Mouse (Mus musculus) bone marrow, adult 2 months (tissue): ENCODE measurements at regions not wholly inside any gene's neighbourhood (a gene's known extent, or its start where the extent isn't known, plus 50 kb on each side); places are given as distances from the start of the nearest gene placed in this dataset.
"Not testable (repeated sequence)": the region's sequence is repeated elsewhere in the genome, so short reads cannot be mapped to it uniquely, and the experiment has no call there.

Source experiments
- H3K27ac ChIP-seq: fragments of 200-500 bp; 2 replicates; pipeline ENCODE4 v1.5.1; 2012; ENCODE audit warnings: low read depth, mild to moderate bottlenecking, control low read depth, inconsistent platforms, low read length; ENCODE audit not compliant: control insufficient read depth, poor library complexity, insufficient read depth
- H3K4me1 ChIP-seq: fragments of 200-500 bp; 2 replicates; pipeline ENCODE4 v1.6.1; 2011; ENCODE audit warnings: low read length; ENCODE audit not compliant: control insufficient read depth, insufficient read depth
- H3K4me3 ChIP-seq: fragments of 200-500 bp; replicated peaks from 2 replicates; pipeline ENCODE3; 2011; ENCODE audit warnings: mild to moderate bottlenecking, low read depth, low read length, control low read depth; ENCODE audit not compliant: control insufficient read depth
- CTCF ChIP-seq: fragments of 200-500 bp; IDR thresholded peaks from 2 replicates; pipeline ENCODE4 v1.5.1; 2011; ENCODE audit warnings: low read length, control low read depth; ENCODE audit not compliant: control insufficient read depth, insufficient read depth
- POLR2A ChIP-seq: fragments of 200-500 bp; IDR thresholded peaks from 2 replicates; pipeline ENCODE4 v1.6.1; 2011; ENCODE audit warnings: low read depth, mild to moderate bottlenecking, control low read depth, low read length, borderline replicate concordance; ENCODE audit not compliant: control insufficient read depth
- WGBS: fragments of 180-500 bp; shearing (Covaris S2); methylation state at CpG from one replicate; pipeline ENCODE4 v1.1.7; 2018; 5-methylcytosine and 5-hydroxymethylcytosine counted together

DNA sequence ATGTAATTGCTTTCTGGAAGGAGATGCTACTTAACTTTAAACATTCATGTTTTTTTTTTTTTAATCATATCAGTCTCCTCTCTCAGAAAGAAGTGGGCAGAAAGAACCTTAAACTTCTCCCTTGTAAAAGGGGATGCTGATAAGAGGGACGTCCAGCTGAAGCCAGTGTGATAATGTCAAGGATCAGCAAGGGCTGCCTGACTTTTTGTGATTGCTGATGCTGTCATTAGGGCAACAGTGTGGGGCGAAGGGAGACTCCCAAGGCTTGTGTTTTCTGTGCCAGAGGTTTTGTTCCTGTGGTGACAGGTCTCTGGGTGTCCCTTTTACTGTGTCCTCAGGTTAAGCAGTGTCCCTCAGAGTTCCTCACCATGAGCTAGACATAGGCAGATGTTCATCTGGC is 61.8 kb upstream of the Prkar2b start:
- TF ChIP-seq POLR2A (no peak), CTCF (no peak)
- H3K4me3 ChIP-seq: peak overlapping the region; percentile 64
- WGBS: 36% methylated on average over 2 of the region's 2 CpGs
- peaks cover 5% of the 10 kb centered on the region for H3K4me1 ChIP-seq
- H3K27ac ChIP-seq: peak overlapping the region; percentile 85

DNA sequence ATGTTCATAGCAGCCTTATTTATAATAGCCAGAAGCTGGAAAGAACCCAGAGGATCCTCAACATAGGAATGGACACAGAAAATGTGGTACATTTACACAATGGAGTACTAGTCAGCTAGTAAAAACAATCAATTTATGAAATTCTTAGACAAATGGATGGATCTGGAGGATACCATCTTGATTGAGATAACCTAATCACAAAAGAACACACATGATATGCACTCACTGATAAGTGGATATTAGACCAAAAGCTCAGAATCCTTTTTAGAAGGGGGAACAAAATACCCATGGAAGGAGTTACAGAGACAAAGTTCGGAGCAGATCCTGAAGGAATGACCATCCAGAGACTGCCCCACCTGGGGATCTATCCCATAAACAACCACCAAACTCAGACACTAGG is 60.9 kb upstream of the Prkar2b start:
- WGBS: 73% methylated on average over 1 of the region's 1 CpGs
- H3K27ac ChIP-seq, H3K4me1 ChIP-seq, H3K4me3 ChIP-seq: not testable (repeated sequence)

DNA sequence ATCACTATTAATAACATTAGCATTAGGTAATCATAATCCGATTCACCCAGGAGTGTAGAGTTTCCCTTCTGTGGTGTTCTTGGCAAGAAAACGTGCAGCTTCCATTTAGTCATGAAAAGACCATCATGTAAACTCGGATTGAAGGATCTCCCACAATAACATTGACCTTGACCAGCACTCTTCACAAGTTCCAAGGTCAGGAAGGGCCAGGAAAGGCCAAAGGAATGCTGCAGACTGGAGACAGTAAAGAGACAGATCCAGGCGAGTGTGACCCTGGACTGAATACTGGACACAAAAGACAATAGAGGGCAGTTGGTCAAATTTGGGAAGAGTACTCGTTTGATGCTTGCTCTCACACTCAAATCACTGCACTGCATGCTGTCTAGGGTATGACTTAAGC is 51.6 kb upstream of the Prkar2b start:
- TF ChIP-seq POLR2A (no peak), CTCF (no peak)
- no peak overlapping the region for H3K27ac ChIP-seq
- H3K4me3 ChIP-seq: no peak overlapping the region
- WGBS: 73% methylated on average over 5 of the region's 5 CpGs
- H3K4me1 ChIP-seq: peaks cover 4% of the 10 kb centered on the region

DNA sequence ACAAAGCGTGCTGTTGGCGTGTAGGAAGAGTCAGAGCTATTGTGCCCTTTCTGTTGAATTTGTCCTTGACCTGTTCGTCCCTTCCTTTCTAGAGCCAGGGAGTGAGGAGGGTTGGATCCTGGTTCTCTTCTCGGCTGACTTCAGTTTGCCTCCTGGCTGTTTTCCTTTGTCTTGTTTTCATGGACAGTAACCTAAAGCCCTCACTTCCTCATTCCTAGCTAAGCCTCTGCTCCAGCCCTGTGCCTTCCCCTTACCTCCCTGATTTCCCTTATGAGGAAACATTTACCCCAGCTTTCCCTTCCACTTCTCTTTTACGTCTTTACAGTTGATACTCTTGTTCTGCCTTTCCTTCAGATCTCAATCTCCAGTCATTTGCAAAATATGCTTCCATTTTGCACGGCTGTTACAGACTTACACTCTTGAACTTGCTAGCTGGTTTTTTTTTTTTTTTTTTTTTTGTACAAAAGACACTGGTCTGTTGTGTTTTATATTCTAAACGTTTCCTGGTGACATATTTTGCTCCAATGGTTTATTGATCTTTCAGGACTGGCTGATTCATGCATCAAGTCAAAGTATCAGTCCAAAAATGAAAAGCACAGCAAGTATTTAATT is 50.5 kb upstream of the Prkar2b start:
- 15% methylated on average over 7 of the region's 7 CpGs for WGBS
- H3K4me1 ChIP-seq: peaks cover 7% of the 10 kb centered on the region
- TF ChIP-seq POLR2A (no peak), CTCF (no peak)
- peak overlapping the region; percentile 59 for H3K4me3 ChIP-seq
- peak overlapping the region; percentile 72 for H3K27ac ChIP-seq

DNA sequence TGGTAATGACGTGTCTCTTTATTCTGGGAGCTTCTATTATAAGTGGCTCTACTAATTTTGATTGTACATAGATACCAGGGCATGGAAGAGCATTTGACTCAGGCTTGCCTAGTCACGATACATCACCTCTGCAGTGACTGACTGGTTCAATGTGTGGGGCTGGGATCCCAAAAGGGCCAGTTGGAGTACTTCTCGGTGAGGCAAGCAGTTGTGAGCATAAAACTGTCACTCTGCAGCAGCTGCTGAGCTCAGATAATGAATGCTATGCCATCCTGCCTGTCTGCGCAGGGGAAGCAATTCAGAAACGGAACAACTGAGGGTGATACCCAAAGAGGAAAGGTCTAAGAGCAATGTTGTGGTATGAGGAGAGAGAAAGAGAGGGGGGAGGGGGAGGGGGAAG is 49.8 kb upstream of the Prkar2b start:
- TF ChIP-seq CTCF (no peak), POLR2A (no peak)
- Histone ChIP-seq H3K27ac (peak overlapping the region; percentile 62; the same call in 1 of the 2 replicates), H3K4me3 (no peak overlapping the region), H3K4me1 (peaks cover 7% of the 10 kb centered on the region)
- WGBS: 10% methylated on average over 5 of the region's 5 CpGs
